In the genomic region with DNA sequence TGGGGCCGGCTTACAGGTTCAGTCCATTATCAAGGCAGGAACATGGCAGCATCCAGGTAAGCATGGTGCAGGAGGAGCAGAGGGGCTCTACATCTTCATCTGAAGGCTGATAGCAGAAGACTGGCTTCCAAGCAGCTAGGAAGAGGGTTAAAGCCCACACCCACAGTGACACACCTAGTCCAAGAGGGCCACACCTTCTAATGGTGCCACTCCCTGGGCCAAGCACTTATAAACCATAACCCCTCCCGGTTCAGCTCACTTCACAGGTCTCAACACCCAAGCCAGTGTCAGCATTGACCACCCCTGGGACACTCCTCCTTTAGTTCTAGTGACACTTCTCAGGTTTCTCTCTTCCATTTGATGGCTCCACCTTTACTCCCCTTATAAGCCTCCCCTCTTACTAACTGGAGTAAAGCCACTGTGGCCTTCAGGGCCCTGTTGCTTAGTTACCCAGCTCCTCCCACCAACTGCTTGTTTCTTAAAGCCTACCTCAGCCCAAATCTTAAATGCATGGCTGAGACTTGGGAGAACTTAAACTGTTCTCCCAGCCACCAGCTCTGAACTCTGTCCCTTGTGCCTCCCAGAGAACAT, we compare ENCODE assay signal across 22 mouse cellular contexts. TPM values are rescaled to one million over a fixed set of nuclear protein-coding genes. Genes with fewer than 3 reads are reported as not detected.
A peak's percentile ranks its signal among the peaks of the same experiment; 100 is the strongest.
DNase-seq lines count a peak whose midpoint lies in the region; ATAC-seq and TF ChIP-seq lines count a peak whose summit lies in the region.
"Had no signal": no experiment of that assay in that cellular context is flagged by ENCODE, and none has a peak within 500 bp of the region (broad histone marks: within the 10 kb centered on the region; RNA-seq: fewer than 3 reads in every experiment).

No protein-coding gene starts in this region.

- peaks cover 19% of the 10 kb centered on the region for H3K36me3 ChIP-seq in lung, postnatal 0 days (ENCODE audit: insufficient read depth, low read length)
- H3K36me3 ChIP-seq in liver, embryonic 14.5 days (replicated peaks; ENCODE audit: control insufficient read depth, insufficient read depth, low read depth) = peaks cover 29% of the 10 kb centered on the region
- H3K36me3 ChIP-seq in stomach, embryonic 16.5 days (ENCODE audit: control insufficient read depth, insufficient read depth, low read length) = peaks cover 32% of the 10 kb centered on the region

- H3K4me2 ChIP-seq in lung, postnatal 0 days (replicated peaks; ENCODE audit: low read depth, low read length) = no peak overlapping the region
- H3K4me2 ChIP-seq in liver, embryonic 14.5 days (ENCODE audit: low read depth) = peak overlapping the region; percentile 41
- no peak overlapping the region for H3K4me2 ChIP-seq in stomach, embryonic 16.5 days (ENCODE audit: low read depth, low read length)
- H3K4me2 ChIP-seq: embryonic facial prominence, embryonic 15.5 days; forebrain, embryonic 12.5 days had no signal

- H3K9ac ChIP-seq in lung, postnatal 0 days (replicated peaks; ENCODE audit: low read depth) = no peak overlapping the region
- no peak overlapping the region; the same call in 1 of the 2 replicates for H3K9ac ChIP-seq in liver, embryonic 14.5 days (replicated peaks)
- no peak overlapping the region for H3K9ac ChIP-seq in stomach, embryonic 16.5 days (ENCODE audit: low read length)
- H3K9ac ChIP-seq: embryonic facial prominence, embryonic 15.5 days; forebrain, embryonic 12.5 days had no signal

- WGBS in lung, postnatal 0 days = 68% methylated on average over 2 of the region's 2 CpGs
- WGBS in liver, embryonic 14.5 days (ENCODE audit: insufficient replicate concordance) = 51% methylated on average over 2 of the region's 2 CpGs
- WGBS in stomach, embryonic 16.5 days = 69% methylated on average over 2 of the region's 2 CpGs

- H3K27me3 ChIP-seq in lung, postnatal 0 days (replicated peaks; ENCODE audit: insufficient read depth, low read length) = no peaks in the 10 kb centered on the region
- H3K27me3 ChIP-seq in liver, embryonic 14.5 days (ENCODE audit: control insufficient read depth, insufficient read depth, low read length) = no peaks in the 10 kb centered on the region
- H3K27me3 ChIP-seq in stomach, embryonic 16.5 days (ENCODE audit: control insufficient read depth, insufficient read depth, low read length) = no peaks in the 10 kb centered on the region
- H3K27me3 ChIP-seq: CH12.LX; embryonic facial prominence, embryonic 15.5 days; forebrain, embryonic 12.5 days had no signal

- no peaks in the 10 kb centered on the region for H3K4me1 ChIP-seq in lung, postnatal 0 days (ENCODE audit: insufficient read depth, low read depth, low read length)
- peaks cover 19 to 35% of the 10 kb centered on the region in 2 experiments for H3K4me1 ChIP-seq in liver, embryonic 14.5 days (replicated peaks; ENCODE audit: control insufficient read depth in 2 of 2, insufficient read depth in 2 of 2, low read length in 1 of 2)
- no peaks in the 10 kb centered on the region for H3K4me1 ChIP-seq in stomach, embryonic 16.5 days (ENCODE audit: control insufficient read depth, insufficient read depth, low read length)
- H3K4me1 ChIP-seq: embryonic facial prominence, embryonic 15.5 days had no signal

- no peak for DNase-seq in lung, postnatal 0 days (ENCODE audit: low spot score)
- no peak for DNase-seq in lung, adult 18-20 months
- DNase-seq in liver, embryonic 14.5 days (ENCODE audit: low read depth in 3 of 3, low spot score in 3 of 3) = peak in 2 of 3 experiments; percentile 32 to 56
- DNase-seq in adrenal gland, adult (ENCODE audit: inconsistent age in 2 of 2, low spot score in 1 of 2) = no peak
- DNase-seq in frontal cortex, postnatal 14 days (ENCODE audit: low spot score in 2 of 2) = no peak
- no peak for DNase-seq in retina, embryonic 14.5 days (ENCODE audit: low spot score)
- DNase-seq: adrenal gland, postnatal 10 days; cerebellum, adult 11 months; cerebellum, postnatal 14 days; gastrocnemius, postnatal 14 days; kidney, adult 8-10 months; lung, postnatal 10 days; midbrain, embryonic 14.5 days; thymus, postnatal 25 days had no signal

- TF ChIP-seq EP300 in lung, postnatal 0 days (IDR thresholded peaks at IDR 0.05) = no peak
- TF ChIP-seq EP300 in liver, embryonic 14.5 days (IDR thresholded peaks at IDR 0.05; ENCODE audit: low read depth) = no peak

- ATAC-seq in lung, postnatal 0 days = peak; percentile 43; the same call in 1 of the 2 replicates
- ATAC-seq in erythroid progenitor cell, adult 5-6 weeks (replicated peaks; ENCODE audit: low FRiP score, poor library complexity, severe bottlenecking) = peak; percentile 73
- ATAC-seq in liver, embryonic 14.5 days (ENCODE audit: insufficient read depth) = peak; percentile 79
- 0 out of 2 replicates have a peak, but pooled peaks have one; percentile 39 for ATAC-seq in stomach, embryonic 16.5 days (ENCODE audit: insufficient read depth, low FRiP score)
- ATAC-seq: hindbrain, postnatal 0 days had no signal

- H3K4me3 ChIP-seq in lung, postnatal 0 days (ENCODE audit: low read depth, low read length) = no peak overlapping the region
- no peak overlapping the region for H3K4me3 ChIP-seq in liver, embryonic 14.5 days (ENCODE audit: insufficient read depth in 1 of 2, low read depth in 2 of 2, low read length in 2 of 2)
- no peak overlapping the region for H3K4me3 ChIP-seq in stomach, embryonic 16.5 days (replicated peaks; ENCODE audit: low read length)
- H3K4me3 ChIP-seq: embryonic facial prominence, embryonic 15.5 days; forebrain, embryonic 12.5 days had no signal

- no peaks in the 10 kb centered on the region for H3K9me3 ChIP-seq in lung, postnatal 0 days (ENCODE audit: low read length)
- no peaks in the 10 kb centered on the region for H3K9me3 ChIP-seq in liver, embryonic 14.5 days (ENCODE audit: control insufficient read depth, low read length)
- no peaks in the 10 kb centered on the region for H3K9me3 ChIP-seq in stomach, embryonic 16.5 days (replicated peaks; ENCODE audit: control insufficient read depth, low read length)
- H3K9me3 ChIP-seq: embryonic facial prominence, embryonic 15.5 days; forebrain, embryonic 12.5 days had no signal

- no peak for TF ChIP-seq CTCF in lung, postnatal 0 days (IDR thresholded peaks at IDR 0.05)
- no peak for TF ChIP-seq CTCF in liver, embryonic 14.5 days (IDR thresholded peaks at IDR 0.05; ENCODE audit: low read depth)

- H3K27ac ChIP-seq in lung, postnatal 0 days (ENCODE audit: low read length) = no peak overlapping the region
- peak overlapping the region; percentile 43 for H3K27ac ChIP-seq in liver, embryonic 14.5 days
- no peak overlapping the region for H3K27ac ChIP-seq in stomach, embryonic 16.5 days (ENCODE audit: low read length)
- H3K27ac ChIP-seq: embryonic facial prominence, embryonic 15.5 days; forebrain, embryonic 12.5 days; hindbrain, postnatal 0 days had no signal

RNA-seq across cellular contexts. Expression of gene Zfp408, which starts 6.7 kb away (rescaled TPM):
- polyA plus RNA-seq in lung, postnatal 0 days (2015; fragmentation: Nextera tagmentation; extraction: Ambion mirVana) = 4.7 and 5.2 TPM in 2 replicates
- total RNA-seq in erythroid progenitor cell, adult 5-6 weeks (2015; ENCODE audit: low replicate concordance) = 5.0 and 10.1 TPM in 2 replicates
- 1.1 and 3.6 TPM in 2 replicates for total RNA-seq in erythroid progenitor cell, adult 5-6 weeks (2017; ENCODE audit: low replicate concordance)
- polyA plus RNA-seq in liver, embryonic 14.5 days (2012; rRNA removed) = 5.1 and 5.4 TPM in 2 replicates
- polyA plus RNA-seq in liver, embryonic 14.5 days (2014; fragmentation: Nextera tagmentation; extraction: Ambion mirVana) = 1.0 and 1.2 TPM in 2 replicates
- 10.3 and 11.3 TPM in 2 replicates for polyA plus RNA-seq in stomach, embryonic 16.5 days (2015; fragmentation: Nextera tagmentation; extraction: Ambion mirVana)

RNA-seq across cellular contexts. Expression of gene F2, which starts 6.7 kb away (rescaled TPM):
- 0.49 and 0.63 TPM in 2 replicates for polyA plus RNA-seq in lung, postnatal 0 days (2015; fragmentation: Nextera tagmentation; extraction: Ambion mirVana)
- total RNA-seq in erythroid progenitor cell, adult 5-6 weeks (2015; ENCODE audit: low replicate concordance) = not detected in 2 replicates
- 0.26 TPM in 1 of 2 replicates, not detected in the other for total RNA-seq in erythroid progenitor cell, adult 5-6 weeks (2017; ENCODE audit: low replicate concordance)
- 174 and 202 TPM in 2 replicates for polyA plus RNA-seq in liver, embryonic 14.5 days (2012; rRNA removed)
- 203 and 213 TPM in 2 replicates for polyA plus RNA-seq in liver, embryonic 14.5 days (2014; fragmentation: Nextera tagmentation; extraction: Ambion mirVana)
- polyA plus RNA-seq in stomach, embryonic 16.5 days (2015; fragmentation: Nextera tagmentation; extraction: Ambion mirVana) = 14.2 and 17.4 TPM in 2 replicates
- total RNA-seq: hindbrain, postnatal 0 days; layer of hippocampus, postnatal 25 days; megakaryocyte progenitor cell, adult 5-6 weeks had no signal
- polyA plus RNA-seq: hindbrain, postnatal 0 days had no signal

RNA-seq across cellular contexts. Expression of gene Arhgap1, which starts 6.7 kb away (rescaled TPM):
- polyA plus RNA-seq in lung, postnatal 0 days (2015; fragmentation: Nextera tagmentation; extraction: Ambion mirVana) = 151 and 163 TPM in 2 replicates
- 20.2 and 52.0 TPM in 2 replicates for total RNA-seq in erythroid progenitor cell, adult 5-6 weeks (2015; ENCODE audit: low replicate concordance)
- 8.3 and 24.5 TPM in 2 replicates for total RNA-seq in erythroid progenitor cell, adult 5-6 weeks (2017; ENCODE audit: low replicate concordance)
- polyA plus RNA-seq in liver, embryonic 14.5 days (2012; rRNA removed) = 22.4 and 25.8 TPM in 2 replicates
- polyA plus RNA-seq in liver, embryonic 14.5 days (2014; fragmentation: Nextera tagmentation; extraction: Ambion mirVana) = 32.1 and 37.3 TPM in 2 replicates
- polyA plus RNA-seq in stomach, embryonic 16.5 days (2015; fragmentation: Nextera tagmentation; extraction: Ambion mirVana) = 144 and 157 TPM in 2 replicates

Comparison
In these comparisons a context has a peak if more than half of its experiments do, and no peak if none do; other contexts are left out.
1. DNase-seq: peak in liver, embryonic 14.5 days (2 of 3); none in lung, postnatal 0 days (single experiment), lung, adult 18-20 months (0 of 2), adrenal gland, adult (0 of 2), frontal cortex, postnatal 14 days (0 of 2) and retina, embryonic 14.5 days (single experiment).
2. Peak in every context shown above with its lines, with median percentiles within 50 percentile points of each other: ATAC-seq.